Mouse (Mus musculus) layer of hippocampus, adult 8-10 months (tissue): ENCODE results near the gene Mthfd1l. TPM values are rescaled to one million over a fixed set of nuclear protein-coding genes. Genes with fewer than 3 reads are reported as not detected.
"Not testable (repeated sequence)": the region's sequence is repeated elsewhere in the genome, so short reads cannot be mapped to it uniquely, and the experiment has no call there.

Experiments
- DNase-seq, 2 experiments: peaks; one replicate each; pipeline ENCODE4 v3.0.0; 2022; ENCODE audit warnings: low spot score in 2 of 2
- total RNA-seq, 4 experiments: library from RNA; stranded (reverse); gene quantifications; 2 replicates each; pipeline ENCODE4 v1.2.4; 2022

Gene Mthfd1l
- total RNA-seq, 4 experiments from 2014 or later, result 9.2 to 13.8 (median 11.7) TPM

DNA sequence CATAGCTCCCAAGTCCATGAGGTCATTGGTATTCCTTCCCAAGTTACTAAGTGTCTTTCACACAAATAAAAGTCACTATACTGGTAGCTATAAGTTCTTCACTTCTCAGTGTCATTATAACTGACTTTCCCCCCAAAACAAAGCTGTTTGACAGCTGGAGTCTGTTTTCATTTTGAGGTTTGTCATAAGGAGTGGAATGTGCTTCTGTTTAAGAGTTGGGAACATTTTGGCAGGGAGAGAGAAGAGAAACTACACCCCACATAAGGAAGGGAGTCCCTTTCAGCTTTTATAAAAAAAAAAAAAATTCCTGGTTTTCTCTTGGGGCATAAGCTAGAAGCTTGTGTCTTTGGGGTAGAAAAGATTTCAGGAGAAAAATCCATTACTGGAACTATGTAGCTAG is 143.7 kb downstream of the Mthfd1l start:
- no peak for DNase-seq

DNA sequence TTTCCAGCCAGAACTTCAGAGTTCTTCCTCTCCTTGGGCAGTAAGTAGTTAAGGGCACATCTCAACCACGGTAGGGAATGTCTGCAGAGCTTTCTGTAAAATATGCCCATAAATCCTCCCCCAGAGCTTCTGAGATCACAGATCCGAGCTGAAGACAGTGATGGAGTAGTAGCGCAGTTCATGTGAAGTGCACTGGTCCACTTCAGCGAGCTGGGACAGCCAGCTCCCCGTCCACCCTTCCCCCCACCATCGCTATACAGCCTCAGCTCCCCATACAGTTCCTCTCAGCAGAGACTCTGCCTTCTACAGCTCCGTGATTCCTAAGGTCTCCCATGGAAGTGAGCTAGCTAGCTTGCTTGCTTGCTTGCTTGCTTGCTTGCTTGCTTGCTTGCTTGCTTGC is 144.2 kb downstream of the Mthfd1l start:
- DNase-seq, result no peak

GRCm38 (mm10) chr10:4119287-4119686 is 146.4 kb downstream of the Mthfd1l start:
- no peak for DNase-seq

GRCm38 (mm10) chr10:4120708-4121107 is 147.8 kb downstream of the Mthfd1l start:
- no peak for DNase-seq

DNA sequence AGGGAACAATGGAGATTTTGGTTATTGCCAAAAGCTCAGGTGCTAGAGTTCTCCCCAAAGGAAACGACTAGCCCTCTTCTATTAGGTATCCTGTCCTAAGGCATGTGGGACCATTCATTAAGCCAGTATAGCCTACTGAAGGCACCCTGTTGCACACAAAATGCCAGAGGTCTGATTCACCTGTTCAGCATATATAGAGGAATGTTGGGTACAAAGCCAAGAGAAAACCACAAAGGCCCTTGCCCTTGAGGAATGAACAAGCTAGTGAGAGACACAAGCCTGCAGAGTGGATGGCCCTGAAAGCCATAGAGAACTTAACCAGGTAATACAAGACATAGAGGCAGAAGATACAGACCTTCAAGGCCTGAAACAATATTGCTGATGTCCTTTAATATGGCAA is 148.3 kb downstream of the Mthfd1l start:
- no peak for DNase-seq

DNA sequence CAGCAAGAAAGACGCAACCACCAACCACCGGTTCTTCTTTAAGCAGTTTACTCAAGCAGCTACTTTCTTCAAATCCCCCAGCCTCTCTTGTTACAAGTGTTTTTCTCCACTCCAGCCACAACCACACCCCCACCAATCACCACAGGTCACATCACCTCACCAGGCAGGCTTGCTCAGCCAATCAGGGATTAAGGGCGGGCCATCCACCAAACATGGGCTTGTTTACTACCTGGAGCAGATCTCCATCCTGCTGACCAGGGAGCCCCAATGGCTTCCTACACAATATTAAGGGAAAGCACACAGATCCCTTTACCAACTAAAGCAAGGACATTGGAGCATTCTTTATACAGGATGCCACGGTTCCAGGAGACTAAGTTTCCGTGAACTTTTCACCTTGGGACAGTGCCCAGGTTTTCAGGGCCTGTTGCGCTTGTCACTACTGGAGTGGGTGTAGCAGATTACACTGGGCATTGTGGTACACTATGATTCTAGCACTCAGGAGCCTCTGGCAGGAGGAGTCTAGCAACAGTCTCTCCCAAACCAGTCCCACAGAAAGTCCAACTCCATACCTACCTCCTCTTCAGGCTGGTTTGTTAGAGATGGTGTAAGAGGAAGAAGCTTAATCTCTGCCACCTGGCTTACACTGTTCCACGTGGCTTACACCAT is 150.5 kb downstream of the Mthfd1l start:
- not testable (repeated sequence) for DNase-seq

GRCm38 (mm10) chr10:4124148-4124547 is 151.2 kb downstream of the Mthfd1l start:
- DNase-seq, result no peak

- no peak for DNase-seq
Observed at GRCm38 (mm10) chr10:4125232-4125631, 152.3 kb downstream of the Mthfd1l start.

GRCm38 (mm10) chr10:4126335-4127012 is 153.6 kb downstream of the Mthfd1l start:
- no peak for DNase-seq

- no peak for DNase-seq
Observed at GRCm38 (mm10) chr10:4128411-4128810, 155.5 kb downstream of the Mthfd1l start.

DNA sequence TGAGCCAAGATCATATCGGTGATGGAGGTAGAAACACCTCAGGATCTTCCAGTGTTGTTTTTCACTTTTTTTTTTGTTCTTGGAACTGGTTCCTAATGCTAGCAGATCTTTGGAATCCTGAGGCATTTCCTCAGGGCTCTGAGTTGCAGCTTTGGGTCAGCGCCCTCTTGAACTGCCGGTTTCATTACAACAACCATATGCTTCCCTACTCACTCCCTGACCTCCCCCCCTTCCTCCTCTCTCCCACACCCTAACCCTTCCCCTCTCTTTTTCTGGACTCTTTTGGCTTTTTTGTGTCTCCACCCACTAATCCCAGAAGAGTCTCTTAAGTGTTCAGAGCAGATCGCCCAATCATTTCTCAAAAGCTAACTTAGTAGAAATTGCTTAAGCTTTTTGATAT is 156.0 kb downstream of the Mthfd1l start:
- DNase-seq, result no peak

- no peak for DNase-seq
Observed at GRCm38 (mm10) chr10:4129461-4129860, 156.5 kb downstream of the Mthfd1l start.

DNA sequence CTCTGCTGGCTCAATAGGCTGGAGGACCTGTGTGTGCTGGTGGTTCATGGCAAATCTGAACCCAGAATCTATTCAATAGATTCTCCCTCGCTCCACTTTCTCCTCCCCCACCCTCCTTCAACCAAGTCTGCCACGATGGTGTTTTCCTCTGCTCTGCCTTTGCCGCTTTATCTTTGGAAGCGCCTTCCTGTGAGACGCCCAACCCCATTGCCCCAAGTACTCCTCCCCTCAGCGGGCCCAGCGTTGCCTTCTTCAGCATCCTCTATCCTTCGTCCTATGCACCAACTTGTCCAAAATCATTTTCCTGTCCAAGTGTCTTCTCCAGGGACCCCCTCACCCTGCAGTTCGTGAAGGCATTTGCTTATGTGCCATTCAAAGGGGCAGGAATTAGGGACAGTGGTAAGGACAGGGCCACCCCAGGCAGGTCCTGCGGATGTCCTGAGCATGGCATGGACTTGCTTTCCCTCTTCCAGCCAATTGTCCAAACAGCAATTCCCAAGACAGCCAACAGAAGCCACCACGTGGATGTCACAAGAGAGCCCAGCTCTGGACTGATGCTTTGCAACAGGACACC is 157.2 kb downstream of the Mthfd1l start:
- DNase-seq, result no peak

DNA sequence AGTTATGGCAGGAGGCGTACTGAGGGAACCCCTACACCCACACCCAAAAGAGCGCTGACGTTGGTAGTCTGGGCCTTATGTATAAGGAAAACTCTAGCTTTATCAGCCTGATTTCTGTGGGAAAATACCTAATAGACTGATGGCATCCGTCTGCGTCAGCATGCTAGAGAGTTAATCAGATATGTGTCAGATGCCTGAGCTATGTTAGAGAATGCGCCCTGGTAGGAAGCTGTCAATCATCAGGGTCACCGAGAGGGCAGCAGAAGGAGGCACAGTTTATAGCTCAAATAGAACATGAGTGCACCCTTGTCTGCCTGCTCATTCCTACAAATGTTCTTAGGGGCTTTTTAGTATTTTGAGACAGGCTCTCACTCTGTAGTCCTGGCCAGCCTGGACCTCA is 159.8 kb downstream of the Mthfd1l start:
- no peak for DNase-seq

GRCm38 (mm10) chr10:4135100-4135764 is 162.3 kb downstream of the Mthfd1l start:
- no peak for DNase-seq

GRCm38 (mm10) chr10:4139531-4139930 is 166.6 kb downstream of the Mthfd1l start:
- DNase-seq, result no peak

- DNase-seq, result no peak
Observed at GRCm38 (mm10) chr10:4141689-4142088, 168.8 kb downstream of the Mthfd1l start.

DNA sequence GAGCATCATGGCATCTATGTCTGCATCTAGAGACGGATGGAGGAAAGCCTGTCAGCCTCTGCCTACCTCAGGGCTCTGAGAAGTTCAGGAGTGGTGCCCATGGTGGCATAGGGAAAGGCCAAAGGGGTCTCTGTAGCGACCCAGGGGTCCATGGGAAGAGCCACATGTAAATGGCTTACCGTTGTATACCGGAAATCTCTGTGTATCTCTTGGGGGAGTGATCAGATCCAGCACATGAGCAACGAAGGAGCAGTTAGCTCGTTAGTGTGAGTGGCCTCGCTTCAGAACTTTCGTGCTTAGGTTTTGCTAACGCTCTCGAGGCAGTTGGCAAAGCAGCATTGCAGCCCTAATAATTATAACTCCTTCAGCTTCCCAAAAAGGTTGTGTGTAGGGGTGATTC is 169.9 kb downstream of the Mthfd1l start:
- no peak for DNase-seq

DNA sequence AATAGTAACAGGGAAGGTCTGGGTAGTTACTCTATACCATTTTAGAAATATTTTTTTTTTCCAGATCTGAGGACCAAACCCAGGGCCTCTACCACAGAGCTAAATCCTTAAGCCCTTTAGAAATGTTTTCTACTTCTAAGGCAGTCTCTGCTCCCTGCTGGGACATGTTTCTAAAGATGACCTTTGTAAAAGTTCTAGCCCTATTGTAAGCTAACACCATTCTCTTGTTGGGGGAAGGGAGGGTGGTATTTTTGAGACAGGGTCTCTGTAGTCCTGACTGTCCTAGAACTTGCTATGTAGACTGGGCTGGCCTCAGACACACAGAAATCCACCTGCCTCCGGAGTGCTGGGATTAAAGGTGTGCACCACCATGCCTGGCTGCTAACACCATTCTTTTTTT is 170.5 kb downstream of the Mthfd1l start:
- DNase-seq, result no peak

DNA sequence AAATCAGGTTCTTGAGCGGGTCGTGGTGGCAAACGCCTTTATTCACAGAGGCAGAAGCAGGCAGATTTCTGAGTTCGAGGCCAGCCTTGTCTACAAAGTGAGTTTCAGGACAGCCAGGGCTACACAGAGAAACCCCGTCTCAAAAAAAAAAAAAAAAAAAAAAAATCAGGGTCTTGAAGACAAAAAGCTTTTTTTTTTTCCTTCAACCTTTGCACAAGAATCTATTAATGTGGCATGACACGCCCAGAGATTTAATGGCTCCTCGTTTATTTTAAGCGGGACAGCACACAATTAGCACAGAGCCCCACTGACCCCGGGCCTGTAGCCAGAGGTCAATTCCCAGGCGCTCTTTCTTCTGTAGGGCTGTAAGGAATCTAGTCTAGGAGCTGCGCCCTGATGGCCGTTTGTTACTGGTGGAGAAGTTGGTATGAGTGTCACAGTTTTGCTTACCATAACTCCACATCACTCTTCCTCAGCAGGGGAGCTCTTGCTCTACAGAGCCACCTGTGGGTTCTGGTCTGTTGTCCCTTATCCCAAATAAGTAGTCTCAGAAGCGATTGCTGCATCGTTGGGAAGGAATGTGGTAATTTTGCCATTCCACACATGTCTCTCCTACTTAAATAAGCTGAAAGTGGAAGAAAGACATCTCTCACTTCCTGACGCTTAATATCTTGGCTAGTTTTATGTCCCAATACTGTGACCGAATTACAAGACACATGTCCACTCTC is 172.3 kb downstream of the Mthfd1l start:
- no peak for DNase-seq

DNA sequence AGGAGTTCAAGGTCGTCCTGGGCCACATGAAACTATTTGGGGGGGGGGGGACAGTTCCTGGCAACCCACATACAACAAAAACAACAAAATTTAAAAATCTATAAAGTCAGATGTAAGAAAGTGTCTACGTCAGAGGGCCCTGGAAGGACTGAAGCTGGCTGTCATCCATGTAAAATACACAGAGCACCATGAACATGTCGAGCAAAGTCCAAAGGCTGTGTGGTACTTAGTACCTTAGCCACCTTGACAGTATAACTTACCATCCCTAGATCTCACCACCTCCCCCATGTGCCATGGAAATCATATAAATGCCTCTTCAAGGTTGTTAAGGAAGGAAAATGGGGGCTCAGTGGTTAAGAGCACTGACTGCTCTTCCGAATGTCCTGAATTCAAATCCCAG is 174.0 kb downstream of the Mthfd1l start:
- DNase-seq, result no peak

- no peak for DNase-seq
Observed at GRCm38 (mm10) chr10:4151159-4151558, 178.2 kb downstream of the Mthfd1l start.
